Mouse (Mus musculus) kidney, adult 2 months (tissue): Measurements from ENCODE around the gene Akap1. TPM values are rescaled to one million over a fixed set of nuclear protein-coding genes. Genes with fewer than 3 reads are reported as not detected.

Source experiments
- DNase-seq: peaks from one replicate; pipeline ENCODE4 v3.0.0; 2021
- H3K27ac ChIP-seq: fragments of 200-500 bp; 2 replicates; pipeline ENCODE4 v1.5.1; 2012; ENCODE audit warnings: low read depth, low read length, control low read depth, inconsistent platforms; ENCODE audit not compliant: insufficient read depth
- H3K27me3 ChIP-seq: fragments of 200-500 bp; replicated peaks from 2 replicates; pipeline ENCODE4 v1.6.1; 2012; ENCODE audit warnings: mild to moderate bottlenecking, moderate library complexity, low read length, inconsistent platforms; ENCODE audit not compliant: control insufficient read depth, insufficient read depth
- H3K36me3 ChIP-seq: fragments of 200-500 bp; 2 replicates; pipeline ENCODE4 v1.6.1; 2012; ENCODE audit warnings: mild to moderate bottlenecking, moderate library complexity, low read length, inconsistent platforms; ENCODE audit not compliant: control insufficient read depth, insufficient read depth
- H3K4me1 ChIP-seq: fragments of 200-500 bp; 2 replicates; pipeline ENCODE4 v1.6.1; 2011; ENCODE audit warnings: low read length; ENCODE audit not compliant: control insufficient read depth, insufficient read depth
- H3K4me3 ChIP-seq: fragments of 200-500 bp; 2 replicates; pipeline ENCODE4 v1.5.1; 2011; ENCODE audit warnings: mild to moderate bottlenecking, low read depth, low read length, control low read depth; ENCODE audit not compliant: insufficient read depth
- CTCF ChIP-seq: fragments of 200-500 bp; conservative IDR thresholded peaks from 2 replicates; pipeline ENCODE4 v1.5.1; 2011; ENCODE audit warnings: low read depth, mild to moderate bottlenecking, control low read depth, low read length, moderate library complexity, mixed read lengths; ENCODE audit not compliant: insufficient read depth, insufficient read length
- POLR2A ChIP-seq: fragments of 200-500 bp; IDR thresholded peaks from one replicate; pipeline ENCODE4 v1.6.1; 2011; ENCODE audit warnings: low read depth, low read length, control low read depth
- WGBS: fragments of 180-500 bp; shearing (Covaris S2); methylation state at CpG from one replicate; pipeline ENCODE4 v1.1.7; 2018; 5-methylcytosine and 5-hydroxymethylcytosine counted together
- polyA plus RNA-seq: library from polyadenylated mRNA; depleted of rRNA; stranded (reverse); fragments of >200 nt; gene quantifications from 2 replicates; pipeline ENCODE4 v1.2.3, GENCODE M21; 2012; rRNA removed

Gene Akap1
- polyA plus RNA-seq, 1 experiment, result 72.6 TPM

DNA sequence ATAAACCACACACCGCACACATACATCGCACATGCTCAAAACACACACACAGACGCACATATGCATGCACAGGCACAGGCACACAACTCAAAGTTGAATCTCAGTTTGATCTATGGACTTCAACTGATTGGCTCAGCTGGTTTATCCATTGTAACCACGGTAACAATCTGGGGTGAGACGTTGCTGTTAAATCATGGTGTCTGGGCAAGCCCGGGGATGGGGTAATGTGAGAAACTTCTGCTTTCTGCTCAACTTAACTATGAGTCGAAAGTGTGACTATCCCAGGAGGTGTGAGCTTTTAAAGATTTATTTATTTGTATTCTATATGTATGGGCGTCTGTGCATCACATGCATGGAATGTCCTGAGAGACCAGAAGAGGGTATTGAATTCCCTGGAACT is 68.2 kb downstream of the Akap1 start:
- no peaks in the 10 kb centered on the region for H3K27me3 ChIP-seq
- TF ChIP-seq POLR2A (no peak), CTCF (no peak)
- no peak overlapping the region for H3K27ac ChIP-seq
- H3K4me3 ChIP-seq, result no peak overlapping the region
- no peaks in the 10 kb centered on the region for H3K36me3 ChIP-seq
- whole genome bisulfite sequencing, result 82% methylated on average over 8 of the region's 8 CpGs
- no peaks in the 10 kb centered on the region for H3K4me1 ChIP-seq
- no peak for DNase-seq

DNA sequence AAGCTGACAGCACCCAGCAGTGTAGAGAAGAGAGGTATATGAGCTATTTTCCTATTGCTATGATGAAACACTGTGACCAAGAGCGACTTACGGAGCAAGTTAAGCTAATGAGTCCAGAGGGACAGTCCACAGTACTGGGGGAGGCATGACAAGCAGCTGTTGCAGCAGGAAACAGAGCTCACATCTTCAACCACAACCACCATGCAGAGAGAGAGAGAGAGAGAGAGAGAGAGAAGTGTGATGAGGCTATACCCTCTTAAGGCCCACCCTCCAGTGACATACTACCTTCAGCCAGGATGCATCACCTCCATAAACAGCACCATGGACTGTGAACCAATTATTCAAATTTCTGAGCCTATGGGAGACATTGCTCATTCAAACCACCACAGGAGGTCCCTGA is 74.5 kb downstream of the Akap1 start:
- Histone ChIP-seq H3K27me3 (no peaks in the 10 kb centered on the region), H3K4me1 (no peaks in the 10 kb centered on the region), H3K27ac (no peak overlapping the region), H3K4me3 (no peak overlapping the region), H3K36me3 (no peaks in the 10 kb centered on the region)
- DNase-seq, result no peak
- 58% methylated on average over 2 of the region's 2 CpGs for WGBS
- no peak for TF ChIP-seq POLR2A
- no peak for TF ChIP-seq CTCF

GRCm38 (mm10) chr11:88786816-88787215 is 77.6 kb downstream of the Akap1 start:
- Histone ChIP-seq H3K4me3 (no peak overlapping the region), H3K27ac (no peak overlapping the region), H3K36me3 (no peaks in the 10 kb centered on the region), H3K4me1 (no peaks in the 10 kb centered on the region), H3K27me3 (no peaks in the 10 kb centered on the region)
- WGBS, result 85% methylated on average over 7 of the region's 7 CpGs
- DNase-seq, result no peak
- TF ChIP-seq POLR2A, result no peak
- TF ChIP-seq CTCF, result no peak

GRCm38 (mm10) chr11:88783525-88783924 is 80.9 kb downstream of the Akap1 start:
- Histone ChIP-seq H3K27ac (no peak overlapping the region), H3K36me3 (no peaks in the 10 kb centered on the region), H3K4me1 (no peaks in the 10 kb centered on the region), H3K27me3 (no peaks in the 10 kb centered on the region), H3K4me3 (no peak overlapping the region)
- no peak for DNase-seq
- 84% methylated on average over 4 of the region's 4 CpGs for WGBS
- no peak for TF ChIP-seq POLR2A
- no peak for TF ChIP-seq CTCF

DNA sequence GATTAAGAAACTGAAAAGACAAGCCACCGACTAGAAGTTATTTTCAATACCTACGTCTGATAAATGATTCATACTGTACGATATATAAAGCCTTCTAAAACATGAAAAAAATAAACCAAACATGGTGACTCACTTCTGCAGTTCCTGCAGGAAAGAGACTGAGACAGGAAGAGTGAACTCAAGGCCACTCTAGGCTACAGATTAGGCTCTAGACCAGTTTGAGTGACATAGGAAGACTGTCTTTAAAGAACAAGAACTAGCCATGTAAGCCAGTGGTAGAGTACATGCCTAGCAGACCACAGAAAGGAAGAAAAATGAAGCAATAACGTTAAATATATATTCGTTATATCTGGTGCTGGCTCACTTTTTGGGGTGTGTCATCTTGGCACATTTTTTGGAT is 81.9 kb downstream of the Akap1 start:
- 81% methylated on average over 5 of the region's 5 CpGs for WGBS
- Histone ChIP-seq H3K36me3 (no peaks in the 10 kb centered on the region), H3K27me3 (no peaks in the 10 kb centered on the region), H3K27ac (no peak overlapping the region), H3K4me1 (no peaks in the 10 kb centered on the region), H3K4me3 (no peak overlapping the region)
- DNase-seq, result no peak
- TF ChIP-seq CTCF, result no peak
- no peak for TF ChIP-seq POLR2A

Other genes with a start within 250 kb of the Akap1 start
- gene Msi2, start 146.1 kb downstream of the Akap1 start, polyA plus RNA-seq, result 40.4 and 43.5 TPM in 2 replicates
- 61.5 and 74.1 TPM in 2 replicates for gene Scpep1, start 90.9 kb upstream of the Akap1 start, polyA plus RNA-seq
- 0.92 and 1.5 TPM in 2 replicates for gene Elobl, start 102.3 kb upstream of the Akap1 start, polyA plus RNA-seq
- 3.1 and 3.6 TPM in 2 replicates for gene Coil, start 105.7 kb upstream of the Akap1 start, polyA plus RNA-seq
- 27.3 and 35.0 TPM in 2 replicates for gene Trim25, start 134.8 kb upstream of the Akap1 start, polyA plus RNA-seq
- 2.4 and 2.8 TPM in 2 replicates for gene Dgke, start 202.3 kb upstream of the Akap1 start, polyA plus RNA-seq
- gene Gm525, start 209.3 kb upstream of the Akap1 start, polyA plus RNA-seq, result 0.69 and 1.6 TPM in 2 replicates